Mouse (Mus musculus) neural tube, embryonic 13.5 days (tissue): ENCODE data around the gene 4933427D14Rik. TPM values are rescaled to one million over a fixed set of nuclear protein-coding genes. Genes with fewer than 3 reads are reported as not detected.
A peak's percentile ranks its signal among the peaks of the same experiment; 100 is the strongest.

Source experiments
- ATAC-seq: fragments of 200-750 bp; cut with Nextera tagmentation; 2 replicates; pipeline ENCODE4 v1.8.0; 2017; ENCODE audit warnings: low read depth, mild to moderate bottlenecking, moderate TSS enrichment, moderate library complexity
- H3K27ac ChIP-seq: fragments of 300-500 bp; sonication (generic); replicated peaks from 2 replicates; pipeline ENCODE4 v1.5.1; 2015; ENCODE audit warnings: moderate library complexity, mild to moderate bottlenecking, inconsistent platforms
- H3K27me3 ChIP-seq: fragments of 300-500 bp; sonication (generic); 2 replicates; pipeline ENCODE4 v1.6.1; 2015; ENCODE audit warnings: mild to moderate bottlenecking, inconsistent platforms
- H3K36me3 ChIP-seq: fragments of 300-500 bp; sonication (generic); 2 replicates; pipeline ENCODE4 v1.6.1; 2015; ENCODE audit warnings: mild to moderate bottlenecking, inconsistent platforms
- H3K4me1 ChIP-seq: fragments of 300-500 bp; sonication (generic); replicated peaks from 2 replicates; pipeline ENCODE4 v1.6.1; 2015; ENCODE audit warnings: inconsistent platforms
- H3K4me2 ChIP-seq: fragments of 300-500 bp; sonication (generic); 2 replicates; pipeline ENCODE4 v1.6.1; 2015; ENCODE audit warnings: inconsistent platforms, mild to moderate bottlenecking, moderate library complexity
- H3K4me3 ChIP-seq: fragments of 300-500 bp; sonication (generic); 2 replicates; pipeline ENCODE4 v1.5.1; 2015; ENCODE audit warnings: mild to moderate bottlenecking, inconsistent platforms
- H3K9ac ChIP-seq: fragments of 300-500 bp; sonication (generic); 2 replicates; pipeline ENCODE4 v1.6.1; 2015; ENCODE audit warnings: moderate library complexity, mild to moderate bottlenecking, inconsistent platforms
- H3K9me3 ChIP-seq: fragments of 300-500 bp; sonication (generic); 2 replicates; pipeline ENCODE4 v1.6.1; 2016; ENCODE audit warnings: inconsistent platforms
- WGBS: fragments of 180-500 bp; shearing (Covaris S2); methylation state at CpG from one replicate; pipeline ENCODE4 v1.1.7; 2015; 5-methylcytosine and 5-hydroxymethylcytosine counted together
- polyA plus RNA-seq: library from polyadenylated mRNA; unstranded; fragments of >200 nt; fragmentation: Nextera tagmentation; extraction: Ambion mirVana; gene quantifications from 2 replicates; pipeline ENCODE4 v1.2.1, GENCODE M21; 2015

The 4933427D14Rik gene
- polyA plus RNA-seq, 1 experiment from 2014 or later = 17.8 TPM

- Histone ChIP-seq H3K36me3 (no peaks in the 10 kb centered on the region), H3K4me2 (peak overlapping the region; percentile 89), H3K4me1 (peaks cover 41% of the 10 kb centered on the region), H3K9ac (peak overlapping the region; percentile 83), H3K27ac (no peak overlapping the region), H3K9me3 (no peaks in the 10 kb centered on the region), H3K4me3 (peak overlapping the region; percentile 62), H3K27me3 (peaks cover 75% of the 10 kb centered on the region)
- peak; percentile 42 for ATAC-seq
- WGBS = 12% methylated on average over 24 of the region's 24 CpGs
Measured at GRCm38 (mm10) chr11:72134536-72135382, 72.5 kb downstream of the 4933427D14Rik start.

- 81% methylated on average over 10 of the region's 10 CpGs for WGBS
- no peak overlapping the region for H3K4me2 ChIP-seq
- no peaks in the 10 kb centered on the region for H3K36me3 ChIP-seq
- H3K27me3 ChIP-seq = peaks cover 66% of the 10 kb centered on the region
- H3K4me1 ChIP-seq = peaks cover 45% of the 10 kb centered on the region
- H3K9ac ChIP-seq = no peak overlapping the region
- no peaks in the 10 kb centered on the region for H3K9me3 ChIP-seq
- no peak overlapping the region for H3K4me3 ChIP-seq
- ATAC-seq = no peak
- no peak overlapping the region for H3K27ac ChIP-seq
Measured at GRCm38 (mm10) chr11:72133075-72133474, 74.2 kb downstream of the 4933427D14Rik start.

- H3K4me1 ChIP-seq = peaks cover 50% of the 10 kb centered on the region
- H3K9ac ChIP-seq = no peak overlapping the region
- no peak overlapping the region for H3K27ac ChIP-seq
- ATAC-seq = no peak
- no peaks in the 10 kb centered on the region for H3K9me3 ChIP-seq
- WGBS = 15% methylated on average over 3 of the region's 3 CpGs
- peaks cover 58% of the 10 kb centered on the region for H3K27me3 ChIP-seq
- no peak overlapping the region for H3K4me3 ChIP-seq
- no peak overlapping the region for H3K4me2 ChIP-seq
- H3K36me3 ChIP-seq = no peaks in the 10 kb centered on the region
Measured at GRCm38 (mm10) chr11:72132266-72132665, 75.0 kb downstream of the 4933427D14Rik start.

- H3K4me2 ChIP-seq = no peak overlapping the region
- H3K27me3 ChIP-seq = peaks cover 52% of the 10 kb centered on the region
- no peak overlapping the region for H3K4me3 ChIP-seq
- no peaks in the 10 kb centered on the region for H3K9me3 ChIP-seq
- peaks cover 50% of the 10 kb centered on the region for H3K4me1 ChIP-seq
- ATAC-seq = no peak
- 93% methylated on average over 1 of the region's 1 CpGs for WGBS
- H3K27ac ChIP-seq = no peak overlapping the region
- H3K9ac ChIP-seq = no peak overlapping the region
- no peaks in the 10 kb centered on the region for H3K36me3 ChIP-seq
Measured at GRCm38 (mm10) chr11:72131697-72132096, 75.6 kb downstream of the 4933427D14Rik start.

GRCm38 (mm10) chr11:72130905-72131304 is 76.4 kb downstream of the 4933427D14Rik start:
- Histone ChIP-seq H3K9ac (no peak overlapping the region), H3K27me3 (peaks cover 46% of the 10 kb centered on the region), H3K4me3 (no peak overlapping the region), H3K27ac (no peak overlapping the region), H3K4me2 (no peak overlapping the region), H3K4me1 (peaks cover 42% of the 10 kb centered on the region), H3K9me3 (no peaks in the 10 kb centered on the region), H3K36me3 (no peaks in the 10 kb centered on the region)
- ATAC-seq = no peak
- 83% methylated on average over 3 of the region's 3 CpGs for WGBS

- Histone ChIP-seq H3K4me2 (no peak overlapping the region), H3K4me3 (no peak overlapping the region), H3K4me1 (peaks cover 41% of the 10 kb centered on the region), H3K27ac (no peak overlapping the region), H3K9ac (no peak overlapping the region), H3K9me3 (no peaks in the 10 kb centered on the region), H3K27me3 (peaks cover 46% of the 10 kb centered on the region), H3K36me3 (no peaks in the 10 kb centered on the region)
- no peak for ATAC-seq
- WGBS = 70% methylated on average over 3 of the region's 3 CpGs
Measured at GRCm38 (mm10) chr11:72130472-72130871, 76.8 kb downstream of the 4933427D14Rik start.

- Histone ChIP-seq H3K27ac (no peak overlapping the region), H3K36me3 (no peaks in the 10 kb centered on the region), H3K4me3 (no peak overlapping the region), H3K4me1 (peaks cover 37% of the 10 kb centered on the region), H3K27me3 (peaks cover 42% of the 10 kb centered on the region), H3K9me3 (no peaks in the 10 kb centered on the region), H3K4me2 (no peak overlapping the region), H3K9ac (no peak overlapping the region)
- no peak for ATAC-seq
- 18% methylated on average over 11 of the region's 11 CpGs for WGBS
Measured at GRCm38 (mm10) chr11:72130021-72130420, 77.2 kb downstream of the 4933427D14Rik start.

GRCm38 (mm10) chr11:72129032-72129894 is 78.0 kb downstream of the 4933427D14Rik start:
- H3K36me3 ChIP-seq = no peaks in the 10 kb centered on the region
- H3K4me1 ChIP-seq = peaks cover 30% of the 10 kb centered on the region
- no peaks in the 10 kb centered on the region for H3K9me3 ChIP-seq
- no peak overlapping the region for H3K4me3 ChIP-seq
- no peak overlapping the region for H3K4me2 ChIP-seq
- H3K27ac ChIP-seq = no peak overlapping the region
- peaks cover 35% of the 10 kb centered on the region for H3K27me3 ChIP-seq
- no peak overlapping the region for H3K9ac ChIP-seq
- WGBS = 74% methylated on average over 8 of the region's 8 CpGs
- ATAC-seq = no peak

- H3K4me2 ChIP-seq = no peak overlapping the region
- H3K27ac ChIP-seq = no peak overlapping the region
- H3K27me3 ChIP-seq = peaks cover 18% of the 10 kb centered on the region
- no peak overlapping the region for H3K9ac ChIP-seq
- no peak overlapping the region for H3K4me3 ChIP-seq
- H3K9me3 ChIP-seq = no peaks in the 10 kb centered on the region
- no peaks in the 10 kb centered on the region for H3K36me3 ChIP-seq
- ATAC-seq = no peak
- WGBS = 70% methylated on average over 5 of the region's 5 CpGs
- H3K4me1 ChIP-seq = peaks cover 27% of the 10 kb centered on the region
Measured at GRCm38 (mm10) chr11:72127450-72128189, 79.6 kb downstream of the 4933427D14Rik start.

- Histone ChIP-seq H3K36me3 (no peaks in the 10 kb centered on the region), H3K4me2 (no peak overlapping the region), H3K4me3 (no peak overlapping the region), H3K9me3 (no peaks in the 10 kb centered on the region), H3K4me1 (peaks cover 18% of the 10 kb centered on the region), H3K9ac (no peak overlapping the region), H3K27ac (no peak overlapping the region), H3K27me3 (no peaks in the 10 kb centered on the region)
- WGBS = 72% methylated on average over 3 of the region's 3 CpGs
- no peak for ATAC-seq
Measured at GRCm38 (mm10) chr11:72125781-72126180, 81.5 kb downstream of the 4933427D14Rik start.

- no peak for ATAC-seq
- Histone ChIP-seq H3K27ac (no peak overlapping the region), H3K4me2 (no peak overlapping the region), H3K4me3 (no peak overlapping the region), H3K27me3 (no peaks in the 10 kb centered on the region), H3K9me3 (no peaks in the 10 kb centered on the region), H3K4me1 (peaks cover 7% of the 10 kb centered on the region), H3K36me3 (no peaks in the 10 kb centered on the region), H3K9ac (no peak overlapping the region)
- WGBS = 79% methylated on average over 4 of the region's 4 CpGs
Measured at GRCm38 (mm10) chr11:72123531-72123930, 83.7 kb downstream of the 4933427D14Rik start.

- ATAC-seq = no peak
- 89% methylated on average over 6 of the region's 6 CpGs for WGBS
- no peaks in the 10 kb centered on the region for H3K27me3 ChIP-seq
- H3K4me2 ChIP-seq = no peak overlapping the region
- no peaks in the 10 kb centered on the region for H3K36me3 ChIP-seq
- no peak overlapping the region for H3K9ac ChIP-seq
- H3K4me3 ChIP-seq = no peak overlapping the region
- H3K9me3 ChIP-seq = no peaks in the 10 kb centered on the region
- H3K4me1 ChIP-seq = peaks cover 4% of the 10 kb centered on the region; the same call in 1 of the 2 replicates
- no peak overlapping the region for H3K27ac ChIP-seq
Measured at GRCm38 (mm10) chr11:72120354-72120753, 86.9 kb downstream of the 4933427D14Rik start.
